Mouse (Mus musculus) limb, embryonic 11.5 days (tissue): ENCODE results near the gene 1700001O22Rik. TPM values are rescaled to one million over a fixed set of nuclear protein-coding genes. Genes with fewer than 3 reads are reported as not detected.

Source experiments
- ATAC-seq: fragments of 200-750 bp; cut with Nextera tagmentation; 2 replicates; pipeline ENCODE4 v1.8.0; 2017; ENCODE audit warnings: low read depth; ENCODE audit not compliant: insufficient number of reproducible peaks, low FRiP score, low TSS enrichment
- DNase-seq: peaks from one replicate; pipeline ENCODE4 v3.0.0-alpha.2; 2015; ENCODE audit warnings: low spot score
- H3K27ac ChIP-seq: fragments of 300-500 bp; sonication (generic); replicated peaks from 2 replicates; pipeline ENCODE4 v1.5.1; 2014; ENCODE audit warnings: low read depth, mild to moderate bottlenecking, low read length
- H3K27me3 ChIP-seq: fragments of 300-500 bp; sonication (generic); 2 replicates; pipeline ENCODE4 v1.6.1; 2014; ENCODE audit warnings: mild to moderate bottlenecking, low read length, mixed read lengths; ENCODE audit not compliant: control insufficient read depth, insufficient read depth
- H3K36me3 ChIP-seq: fragments of 300-500 bp; sonication (generic); 2 replicates; pipeline ENCODE4 v1.6.1; 2014; ENCODE audit warnings: mild to moderate bottlenecking, low read length, moderate library complexity, mixed read lengths; ENCODE audit not compliant: control insufficient read depth, insufficient read depth
- H3K4me1 ChIP-seq: fragments of 300-500 bp; sonication (generic); 2 replicates; pipeline ENCODE4 v1.6.1; 2014; ENCODE audit warnings: low read length, mixed read lengths; ENCODE audit not compliant: control insufficient read depth, insufficient read depth
- H3K4me2 ChIP-seq: fragments of 300-500 bp; sonication (generic); 2 replicates; pipeline ENCODE4 v1.6.1; 2014; ENCODE audit warnings: low read depth, mild to moderate bottlenecking, moderate library complexity; ENCODE audit not compliant: severe bottlenecking
- H3K4me3 ChIP-seq: fragments of 300-500 bp; sonication (generic); 2 replicates; pipeline ENCODE4 v1.5.1; 2014; ENCODE audit warnings: low read depth, low read length
- H3K9ac ChIP-seq: fragments of 300-500 bp; sonication (generic); 2 replicates; pipeline ENCODE4 v1.6.1; 2014; ENCODE audit warnings: mild to moderate bottlenecking, low read length
- H3K9me3 ChIP-seq: fragments of 300-500 bp; sonication (generic); 2 replicates; pipeline ENCODE4 v1.6.1; 2016; ENCODE audit warnings: low read length; ENCODE audit not compliant: control insufficient read depth
- WGBS: fragments of 180-500 bp; shearing (Covaris S2); extraction: QIAGEN DNeasy Blood & Tissue Kit; methylation state at CpG from one replicate; pipeline ENCODE4 v1.1.7; 2014; 5-methylcytosine and 5-hydroxymethylcytosine counted together
- polyA plus RNA-seq: library from polyadenylated mRNA; unstranded; fragments of >200 nt; fragmentation: Nextera tagmentation; extraction: Ambion mirVana; gene quantifications from 2 replicates; pipeline ENCODE4 v1.2.1, GENCODE M21; 2014

1700001O22Rik gene
- polyA plus RNA-seq = 2.6 and 3.9 TPM in 2 replicates

DNA sequence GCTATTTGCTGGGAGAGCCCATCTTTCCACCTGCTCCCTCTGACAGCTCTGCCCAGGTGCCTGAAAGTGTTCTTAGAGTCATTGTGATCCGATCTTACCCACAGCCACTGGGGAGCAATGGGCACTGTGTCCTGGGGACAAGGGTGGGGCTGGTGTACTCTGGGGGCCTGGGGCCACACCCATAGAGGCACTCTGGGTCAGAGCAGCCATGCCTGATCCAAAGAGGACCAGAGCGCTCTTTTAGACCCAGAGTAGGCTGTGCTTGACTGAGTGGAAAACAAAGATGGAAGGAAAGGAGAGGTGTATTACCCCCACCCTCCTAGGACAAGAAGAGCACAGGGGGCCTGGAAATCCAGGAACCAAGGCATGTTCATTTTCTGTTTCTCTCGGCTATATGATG is at the start of gene 1700001O22Rik:
Gene 1700001O22Rik (minus strand): TSS at position 58 of the 400 bp plus-strand sequence.
- WGBS = 84% methylated on average over 3 of the region's 3 CpGs
- ATAC-seq = no peak
- H3K9me3 ChIP-seq = no peaks in the 10 kb centered on the region; the same call in 1 of the 2 replicates
- no peak for DNase-seq
- no peak within 1 kb of the TSS for H3K9ac ChIP-seq
- H3K4me3 ChIP-seq = no peak within 1 kb of the TSS
- peaks cover 10% of the 10 kb centered on the region for H3K4me1 ChIP-seq
- H3K27ac ChIP-seq = no peak within 1 kb of the TSS
- no peaks in the 10 kb centered on the region for H3K36me3 ChIP-seq
- no peak within 1 kb of the TSS for H3K4me2 ChIP-seq
- H3K27me3 ChIP-seq = peaks cover 7% of the 10 kb centered on the region; the same call in 1 of the 2 replicates

DNA sequence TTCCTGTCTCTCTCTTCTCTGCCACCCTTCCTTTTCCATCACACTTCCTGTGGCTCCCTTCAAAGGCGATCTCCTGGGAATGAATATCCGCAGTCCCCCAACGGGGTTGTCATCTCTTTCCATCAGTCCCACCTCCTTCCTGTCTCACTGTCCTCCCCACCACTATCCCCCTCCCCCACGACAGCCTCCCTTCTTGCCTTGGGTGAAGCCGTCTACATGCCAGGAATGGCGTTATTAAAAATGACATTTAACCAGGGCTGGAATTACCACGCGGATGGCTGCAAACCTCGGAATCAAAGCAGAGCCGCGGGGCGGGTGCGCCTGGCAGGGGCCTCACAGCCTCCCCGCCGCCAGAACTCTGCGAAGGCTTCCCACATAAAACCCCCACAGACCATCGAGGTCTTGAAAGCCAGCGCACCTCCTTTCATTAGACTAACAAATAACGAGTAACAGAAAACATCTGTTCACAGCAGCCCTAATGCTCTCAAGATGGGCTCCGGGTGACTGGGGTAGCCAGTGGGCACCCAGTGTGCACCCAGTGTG is 49.4 kb upstream of the 1700001O22Rik start:
- H3K27me3 ChIP-seq = no peaks in the 10 kb centered on the region
- no peaks in the 10 kb centered on the region for H3K36me3 ChIP-seq
- WGBS = 12% methylated on average over 20 of the region's 20 CpGs
- ATAC-seq (0 out of 2 replicates have a peak, but pooled peaks have one; percentile 32), DNase-seq (peak; percentile 83)
- H3K4me1 ChIP-seq = peaks cover 72% of the 10 kb centered on the region
- peak overlapping the region; percentile 23; the same call in 1 of the 2 replicates for H3K4me2 ChIP-seq
- no peak overlapping the region for H3K4me3 ChIP-seq
- peak overlapping the region; percentile 88 for H3K27ac ChIP-seq
- no peaks in the 10 kb centered on the region for H3K9me3 ChIP-seq
- no peak overlapping the region for H3K9ac ChIP-seq

DNA sequence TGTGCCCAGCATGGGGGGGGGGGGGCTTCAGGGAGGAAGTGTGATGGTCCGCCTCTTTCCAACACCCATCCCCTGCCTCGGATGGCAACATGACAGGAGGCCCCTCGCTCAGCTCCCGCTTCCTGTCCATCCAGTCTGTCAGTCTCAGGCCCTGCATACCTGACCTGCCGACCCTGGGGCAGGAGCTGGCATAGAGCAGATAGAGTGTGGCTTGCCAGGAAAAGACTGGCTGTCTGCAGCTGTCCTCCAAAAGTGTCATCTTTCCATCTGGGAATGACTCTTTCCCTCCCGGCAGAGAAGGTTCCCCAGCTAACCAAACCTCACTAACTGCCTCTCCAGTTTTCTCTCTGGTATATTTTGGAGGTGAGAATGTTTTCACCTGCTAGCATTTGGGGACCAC is 47.1 kb upstream of the 1700001O22Rik start:
- Histone ChIP-seq H3K4me2 (peak overlapping the region; percentile 22; the same call in 1 of the 2 replicates), H3K9ac (no peak overlapping the region), H3K4me1 (peaks cover 77% of the 10 kb centered on the region), H3K9me3 (no peaks in the 10 kb centered on the region), H3K36me3 (no peaks in the 10 kb centered on the region), H3K4me3 (no peak overlapping the region), H3K27ac (peak overlapping the region; percentile 88), H3K27me3 (no peaks in the 10 kb centered on the region)
- WGBS = 28% methylated on average over 6 of the region's 6 CpGs
- no peak for DNase-seq
- ATAC-seq = no peak

DNA sequence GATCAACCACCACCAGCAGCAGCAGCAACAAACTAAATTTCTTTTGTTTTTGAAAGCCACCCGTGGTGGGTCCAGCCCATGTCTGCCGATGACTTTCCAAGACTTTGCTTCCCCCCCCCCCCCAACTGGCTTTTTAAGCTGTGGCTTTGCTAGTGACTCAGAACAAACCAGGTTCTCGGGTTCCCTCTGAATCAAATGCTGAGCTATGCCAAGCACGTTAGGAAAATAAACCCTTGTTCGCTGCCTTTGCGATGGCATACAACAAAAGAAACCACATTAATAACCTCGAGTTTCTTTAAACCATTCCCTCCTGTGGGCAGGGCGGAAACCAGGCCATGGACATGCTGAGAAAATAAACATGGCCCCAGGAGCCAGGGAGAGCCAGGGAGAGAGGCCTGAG is 44.7 kb upstream of the 1700001O22Rik start:
- H3K27ac ChIP-seq = no peak overlapping the region
- no peaks in the 10 kb centered on the region for H3K36me3 ChIP-seq
- H3K9me3 ChIP-seq = no peaks in the 10 kb centered on the region
- no peak overlapping the region for H3K9ac ChIP-seq
- no peak overlapping the region; the same call in 1 of the 2 replicates for H3K4me2 ChIP-seq
- 66% methylated on average over 8 of the region's 8 CpGs for WGBS
- H3K27me3 ChIP-seq = no peaks in the 10 kb centered on the region
- DNase-seq (no peak), ATAC-seq (no peak)
- peaks cover 63% of the 10 kb centered on the region for H3K4me1 ChIP-seq
- no peak overlapping the region for H3K4me3 ChIP-seq

DNA sequence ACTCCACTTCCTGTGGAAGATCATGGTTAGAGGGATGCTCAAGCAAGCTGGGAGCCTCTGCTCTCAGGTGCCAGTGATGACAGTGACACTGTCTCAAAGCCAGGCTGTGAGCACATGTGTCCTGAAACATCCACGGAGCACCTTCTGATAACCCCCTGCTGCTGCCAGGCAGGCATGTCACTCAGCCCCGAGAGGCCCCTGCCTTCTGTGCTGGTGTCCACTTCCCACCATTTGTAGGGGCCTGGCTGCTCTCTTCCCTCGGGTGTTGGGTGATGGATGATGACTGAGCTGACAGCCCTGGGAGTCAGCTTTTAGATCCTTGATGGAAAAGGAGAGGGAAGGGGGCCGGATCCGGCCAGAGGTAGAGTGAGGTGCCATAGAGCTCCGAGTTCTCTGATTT is 43.3 kb upstream of the 1700001O22Rik start:
- Histone ChIP-seq H3K4me3 (peak overlapping the region; percentile 80), H3K27me3 (no peaks in the 10 kb centered on the region), H3K9ac (peak overlapping the region; percentile 94), H3K9me3 (no peaks in the 10 kb centered on the region), H3K27ac (peak overlapping the region; percentile 53; the same call in 1 of the 2 replicates), H3K4me1 (peaks cover 52% of the 10 kb centered on the region), H3K4me2 (peak overlapping the region; percentile 87), H3K36me3 (no peaks in the 10 kb centered on the region)
- DNase-seq (no peak), ATAC-seq (no peak)
- 4% methylated on average over 6 of the region's 6 CpGs for WGBS

DNA sequence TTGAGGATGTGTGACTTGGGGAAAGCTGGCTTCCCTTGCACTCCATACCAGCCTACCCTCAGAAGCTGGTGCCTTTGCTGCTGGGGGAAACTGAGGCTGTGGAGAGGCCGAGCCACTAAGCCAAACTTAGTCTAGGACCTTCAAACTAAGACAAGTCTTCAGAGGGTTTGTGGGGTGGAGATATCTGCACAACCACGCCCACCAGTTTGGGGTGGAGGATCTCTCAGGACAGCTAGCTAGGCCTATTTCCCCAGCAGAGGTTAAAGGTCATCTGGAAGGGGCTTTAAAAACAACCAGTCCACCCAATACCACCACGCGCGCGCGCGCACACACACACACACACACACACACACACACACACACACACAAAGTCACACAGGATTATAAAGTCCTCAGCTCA is 42.8 kb upstream of the 1700001O22Rik start:
- ATAC-seq = no peak
- H3K9ac ChIP-seq = peak overlapping the region; percentile 94

DNA sequence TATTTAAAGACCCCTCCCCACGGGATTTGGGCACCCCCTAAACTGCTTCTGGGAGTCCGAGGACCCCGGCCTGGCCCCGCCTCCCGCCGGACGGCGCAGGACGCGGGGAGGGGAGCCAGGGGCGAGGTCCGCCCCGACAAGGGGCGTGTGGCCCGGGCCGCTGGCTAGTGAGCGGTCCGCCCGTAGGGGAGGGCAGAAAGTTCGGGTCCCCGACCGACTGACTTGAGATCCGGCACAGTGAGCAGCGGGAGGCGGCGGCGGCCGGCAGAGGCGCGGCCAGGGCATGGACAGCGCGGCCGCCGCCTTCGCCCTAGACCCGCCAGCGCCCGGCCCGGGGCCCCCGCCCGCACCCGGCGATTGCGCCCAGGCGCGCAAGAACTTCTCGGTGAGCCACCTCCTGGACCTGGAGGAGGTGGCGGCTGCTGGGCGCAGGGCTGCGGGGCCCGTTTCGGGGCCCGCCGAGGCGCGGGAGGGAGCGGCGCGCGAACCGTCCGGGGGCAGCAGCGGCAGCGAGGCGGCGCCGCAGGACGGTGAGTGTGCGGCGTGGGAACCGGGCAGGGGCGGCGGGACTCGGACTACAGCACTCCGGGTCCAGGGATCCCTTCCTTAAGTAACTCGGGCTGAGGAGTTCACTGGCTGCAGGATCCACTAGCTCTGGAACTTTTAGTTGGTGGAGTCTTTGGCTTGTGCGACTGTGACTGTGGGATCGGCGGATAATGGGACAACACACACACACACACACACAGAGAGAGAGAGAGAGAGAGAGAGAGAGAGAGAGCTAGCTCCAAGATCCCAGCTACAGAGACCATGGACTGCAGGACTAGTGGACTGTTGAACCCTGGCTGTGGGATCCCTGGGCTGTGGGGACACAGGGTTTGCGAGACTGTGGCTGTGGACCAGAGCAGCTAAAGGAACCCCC is 42.0 kb upstream of the 1700001O22Rik start:
- H3K27ac ChIP-seq = peak overlapping the region; percentile 88
- ATAC-seq (peak; percentile 31; the same call in 1 of the 2 replicates), DNase-seq (peak; percentile 66)
- H3K9ac ChIP-seq = peak overlapping the region; percentile 94
- H3K4me1 ChIP-seq = peaks cover 38% of the 10 kb centered on the region
- H3K27me3 ChIP-seq = no peaks in the 10 kb centered on the region
- peak overlapping the region; percentile 80 for H3K4me3 ChIP-seq
- H3K36me3 ChIP-seq = no peaks in the 10 kb centered on the region
- 1% methylated on average over 61 of the region's 80 CpGs for WGBS
- H3K9me3 ChIP-seq = no peaks in the 10 kb centered on the region
- H3K4me2 ChIP-seq = peak overlapping the region; percentile 87

More for the DNA sequence above, 42.8 kb upstream of the 1700001O22Rik start:
- 29% methylated on average over 8 of the region's 8 CpGs for WGBS
- Histone ChIP-seq H3K9me3 (no peaks in the 10 kb centered on the region), H3K36me3 (no peaks in the 10 kb centered on the region), H3K27me3 (no peaks in the 10 kb centered on the region), H3K27ac (peak overlapping the region; percentile 88; the same call in 1 of the 2 replicates), H3K4me2 (peak overlapping the region; percentile 87), H3K4me1 (peaks cover 47% of the 10 kb centered on the region), H3K4me3 (peak overlapping the region; percentile 80)
- DNase-seq = no peak

DNA sequence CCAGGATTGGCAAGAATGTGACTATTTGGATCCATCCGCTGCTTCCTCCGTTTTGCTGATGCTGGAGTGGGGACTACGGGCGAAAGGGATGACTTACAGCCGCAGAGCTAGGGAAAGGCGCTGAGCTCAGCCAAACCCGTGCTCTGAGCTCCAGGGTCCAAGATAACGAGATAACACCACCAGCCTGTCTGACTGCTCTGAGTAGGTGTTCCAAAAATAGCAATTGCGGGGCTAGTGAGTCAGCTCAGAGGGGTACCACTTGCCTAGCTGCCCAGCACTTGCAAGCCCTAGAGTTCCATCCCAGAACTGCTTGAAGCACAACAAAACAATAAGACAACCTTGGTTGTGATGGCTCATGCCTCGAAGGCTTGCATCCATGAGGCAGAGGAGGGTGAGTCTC is 39.2 kb upstream of the 1700001O22Rik start:
- H3K36me3 ChIP-seq = no peaks in the 10 kb centered on the region
- H3K27ac ChIP-seq = no peak overlapping the region
- H3K9ac ChIP-seq = no peak overlapping the region
- H3K9me3 ChIP-seq = no peaks in the 10 kb centered on the region
- DNase-seq = no peak
- 50% methylated on average over 10 of the region's 10 CpGs for WGBS
- H3K27me3 ChIP-seq = no peaks in the 10 kb centered on the region
- H3K4me2 ChIP-seq = no peak overlapping the region
- H3K4me3 ChIP-seq = no peak overlapping the region
- H3K4me1 ChIP-seq = peaks cover 25% of the 10 kb centered on the region
- ATAC-seq = no peak
